Mouse (Mus musculus) embryo, embryonic 10 days (tissue): ENCODE data around the gene Srrd.

Experiments
- DNase-seq: peaks from one replicate; pipeline ENCODE4 v3.0.0-alpha.2; 2015; ENCODE audit warnings: low spot score

Gene Srrd

GRCm38 (mm10) chr5:112342463-112343204 lies at the start of gene Srrd, which contains the start of gene Hps4:
Gene Srrd, minus strand, starts transcription at chr5:112343040.
Gene Hps4, plus strand, starts transcription at chr5:112343083.
- peak; percentile 93 for DNase-seq

DNA sequence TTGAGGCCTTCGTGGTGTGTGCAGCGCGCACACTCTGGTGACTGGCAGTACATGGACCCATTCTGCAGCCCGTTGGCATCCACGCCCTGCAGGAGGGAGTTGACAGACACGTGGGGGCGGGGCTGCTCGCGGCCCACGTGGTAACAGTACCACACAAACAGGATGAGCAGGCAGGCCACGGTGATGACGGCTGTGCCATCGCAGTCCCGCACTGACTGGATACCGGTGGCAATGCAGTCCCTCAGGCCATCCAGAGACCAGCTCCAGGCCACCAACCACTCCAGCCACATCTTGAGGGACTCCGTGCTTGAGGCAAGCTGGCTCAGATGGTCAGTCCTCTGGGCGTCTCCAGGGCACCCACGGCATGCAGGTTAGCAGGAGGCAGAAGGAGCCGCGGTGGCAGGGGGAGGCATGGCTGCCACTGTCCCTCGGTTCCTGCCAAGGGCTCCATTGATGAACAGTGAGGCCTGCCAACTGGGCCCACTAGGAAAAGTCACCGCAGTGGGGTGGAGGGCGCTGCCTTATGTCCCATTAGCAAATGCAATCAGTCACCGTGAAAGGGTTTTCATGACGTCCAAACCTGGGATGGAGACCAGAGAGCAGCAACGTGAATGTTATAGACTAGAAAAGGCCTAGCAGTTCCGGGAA lies 49.0 kb upstream of the Srrd start:
- DNase-seq = no peak

GRCm38 (mm10) chr5:112391002-112391401 lies 48.2 kb upstream of the Srrd start:
- DNase-seq = no peak

GRCm38 (mm10) chr5:112389352-112389751 lies 46.5 kb upstream of the Srrd start:
- DNase-seq = no peak

DNA sequence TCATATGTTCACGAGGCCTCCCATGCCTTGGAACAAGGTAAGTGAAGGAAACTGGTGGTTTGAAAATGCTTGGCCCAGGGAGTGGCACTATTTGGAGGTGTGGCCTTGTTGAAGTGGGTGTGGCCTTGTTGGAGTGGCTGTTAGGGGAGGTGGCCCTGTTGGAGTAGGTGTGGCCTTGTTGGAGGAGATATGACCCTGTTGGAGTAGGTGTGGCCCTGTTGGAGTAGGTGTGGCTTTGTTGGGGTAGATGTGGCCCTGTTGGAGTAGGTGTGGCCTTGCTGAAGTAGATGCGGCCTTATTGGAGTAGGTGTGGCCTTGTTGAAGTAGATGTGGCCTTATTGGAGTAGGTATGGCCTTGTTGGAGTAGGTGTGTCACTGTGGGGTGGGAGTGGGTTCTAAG lies 43.1 kb upstream of the Srrd start:
- DNase-seq = no peak

- no peak for DNase-seq
These were observed 42.1 kb upstream of the Srrd start for GRCm38 (mm10) chr5:112384805-112385472.

GRCm38 (mm10) chr5:112382641-112383330 lies 39.9 kb upstream of the Srrd start:
- no peak for DNase-seq

GRCm38 (mm10) chr5:112382042-112382441 lies 39.2 kb upstream of the Srrd start:
- no peak for DNase-seq

- DNase-seq = no peak
These were observed 38.3 kb upstream of the Srrd start for GRCm38 (mm10) chr5:112381154-112381553.

GRCm38 (mm10) chr5:112378716-112379115 lies 35.9 kb upstream of the Srrd start:
- DNase-seq = no peak

- DNase-seq = no peak
These were observed 34.5 kb upstream of the Srrd start for GRCm38 (mm10) chr5:112377380-112377779.

GRCm38 (mm10) chr5:112376111-112376510 lies 33.3 kb upstream of the Srrd start:
- DNase-seq = no peak

DNA sequence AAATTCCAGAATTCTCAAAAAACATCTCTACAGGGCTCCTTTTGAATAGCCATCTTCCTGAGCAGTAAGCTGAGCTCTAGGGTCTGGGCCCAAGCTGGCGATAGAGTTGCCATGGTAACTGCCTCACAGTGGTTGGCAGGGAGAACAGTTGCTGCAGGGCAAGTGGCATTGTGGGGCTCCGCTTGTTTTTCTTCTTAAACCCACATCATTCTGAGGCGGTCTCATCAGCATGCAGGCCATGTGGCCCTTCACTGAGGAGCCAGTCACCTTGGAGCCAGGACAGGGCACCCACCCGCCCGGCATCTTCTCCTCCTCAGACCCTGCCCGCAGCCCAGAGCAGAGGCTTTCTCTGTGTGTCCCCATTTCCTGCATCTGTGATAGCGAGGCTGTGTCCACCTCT lies 29.1 kb upstream of the Srrd start:
- peak; percentile 71 for DNase-seq

GRCm38 (mm10) chr5:112370236-112370813 lies 27.5 kb upstream of the Srrd start:
- no peak for DNase-seq

- DNase-seq = no peak
These were observed 26.5 kb upstream of the Srrd start for GRCm38 (mm10) chr5:112369326-112369725.

DNA sequence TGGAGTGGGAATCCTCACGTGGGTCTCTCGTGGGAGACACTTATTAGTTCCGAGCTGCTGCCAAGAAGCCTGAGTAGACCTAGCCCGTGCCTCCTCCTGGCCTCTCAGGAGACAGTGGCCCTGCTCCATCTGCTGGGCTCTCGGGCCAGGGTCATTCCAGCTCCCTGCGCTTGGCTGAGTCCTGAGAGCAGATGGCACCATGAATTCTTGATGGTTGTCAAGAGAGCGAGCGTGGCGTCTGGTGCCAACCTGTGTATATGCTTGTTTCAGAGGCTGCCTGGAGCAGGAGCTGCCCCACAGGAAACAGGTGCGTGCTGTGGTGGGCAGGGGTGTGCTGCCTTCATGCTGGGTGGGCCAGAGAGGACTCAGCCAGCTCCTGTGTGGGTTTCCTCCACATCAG lies 25.8 kb upstream of the Srrd start:
- no peak for DNase-seq

DNA sequence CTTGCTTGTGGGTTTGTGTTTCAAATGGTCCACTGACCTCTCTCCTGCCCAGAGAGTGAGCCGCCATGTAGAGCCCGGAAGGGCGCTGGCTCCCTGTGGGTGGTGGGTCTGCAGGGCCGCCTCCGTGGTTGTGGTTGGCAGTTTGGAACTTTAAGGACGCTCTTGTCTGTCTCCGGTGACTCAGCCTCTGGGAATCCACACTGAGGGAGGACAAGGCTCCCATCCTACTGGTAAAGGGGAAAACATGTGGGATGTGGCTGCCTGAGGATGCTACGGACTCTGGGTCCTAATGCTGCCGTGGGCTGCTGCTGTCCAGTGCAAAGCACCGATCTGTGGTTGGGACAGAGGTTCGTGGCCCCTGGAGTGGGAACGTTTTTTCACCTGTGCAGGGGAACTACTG lies 25.1 kb upstream of the Srrd start:
- DNase-seq = no peak

- no peak for DNase-seq
These were observed 24.5 kb upstream of the Srrd start for GRCm38 (mm10) chr5:112367338-112367737.

DNA sequence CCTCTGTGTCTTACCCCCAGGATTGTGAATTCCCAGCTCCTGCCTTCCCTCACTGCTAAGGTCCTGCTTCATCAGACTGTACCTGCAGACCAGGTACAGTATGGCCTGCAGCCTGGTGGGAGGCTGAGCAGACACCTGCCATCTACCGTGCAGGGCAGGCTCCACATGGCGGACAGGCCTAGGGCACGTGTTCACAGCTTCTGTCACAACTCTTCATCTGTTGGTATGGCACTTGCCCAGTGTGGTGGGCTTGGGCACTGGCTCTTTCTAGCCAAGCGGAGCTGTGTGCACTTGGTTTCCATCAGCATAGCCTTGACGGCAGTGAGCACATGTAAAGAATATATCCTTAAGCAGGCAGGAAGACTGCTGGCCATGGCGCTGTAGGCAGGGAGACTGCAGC lies 24.0 kb upstream of the Srrd start:
- DNase-seq = no peak

- no peak for DNase-seq
These were observed 21.5 kb upstream of the Srrd start for GRCm38 (mm10) chr5:112364184-112364797.

DNA sequence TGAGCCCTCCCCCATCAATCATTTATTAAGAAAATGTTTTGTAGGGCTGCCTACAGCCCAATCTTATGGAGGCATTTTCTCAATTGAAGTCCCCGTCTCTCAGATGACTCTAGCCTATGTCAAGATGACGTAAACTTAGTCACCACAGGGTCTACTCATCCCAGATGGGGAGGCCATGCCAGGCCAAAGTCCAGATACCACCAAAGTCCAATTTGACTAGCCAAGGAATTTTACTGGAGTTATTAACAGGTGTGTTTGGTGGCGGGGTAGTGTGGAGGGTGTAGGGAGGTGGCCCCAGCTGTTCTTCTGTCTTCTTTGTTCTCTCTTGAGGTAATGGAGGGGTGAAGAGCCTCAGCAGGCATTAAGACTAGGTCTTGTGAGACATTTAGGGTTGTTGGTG lies 17.2 kb upstream of the Srrd start:
- DNase-seq = no peak

DNA sequence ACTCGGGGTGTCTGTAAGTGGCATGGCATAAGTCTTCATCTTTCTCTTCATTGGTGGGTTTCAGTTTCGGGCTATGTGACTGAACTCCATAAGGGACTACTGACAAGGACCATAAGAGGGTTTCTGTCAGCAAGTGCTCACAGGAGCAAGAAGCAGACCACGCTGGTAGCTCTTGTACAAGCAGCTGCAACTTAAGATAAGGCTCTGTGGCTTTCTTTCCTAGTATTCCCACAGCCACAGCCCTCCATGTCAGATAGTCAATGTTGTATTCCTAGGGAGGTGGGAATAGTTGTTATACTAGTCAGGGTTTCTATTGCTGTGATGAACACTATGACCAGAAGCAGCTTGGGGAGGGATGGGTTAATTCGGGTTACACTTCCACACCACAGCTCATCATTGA lies 16.7 kb upstream of the Srrd start:
- DNase-seq = no peak
